Mouse (Mus musculus) bone marrow macrophage, adult 2 months (primary cell): ENCODE results near the gene Tnp1.

ENCODE experiments used
- CTCF ChIP-seq: IDR thresholded peaks from 2 replicates; pipeline ENCODE4 v1.5.1; 2012; ENCODE audit warnings: low read depth, mild to moderate bottlenecking, low read length, moderate library complexity
- POLR2A ChIP-seq: IDR thresholded peaks from 2 replicates; pipeline ENCODE4 v1.6.1; 2012; ENCODE audit warnings: mild to moderate bottlenecking, low read depth, low read length, borderline replicate concordance

DNA sequence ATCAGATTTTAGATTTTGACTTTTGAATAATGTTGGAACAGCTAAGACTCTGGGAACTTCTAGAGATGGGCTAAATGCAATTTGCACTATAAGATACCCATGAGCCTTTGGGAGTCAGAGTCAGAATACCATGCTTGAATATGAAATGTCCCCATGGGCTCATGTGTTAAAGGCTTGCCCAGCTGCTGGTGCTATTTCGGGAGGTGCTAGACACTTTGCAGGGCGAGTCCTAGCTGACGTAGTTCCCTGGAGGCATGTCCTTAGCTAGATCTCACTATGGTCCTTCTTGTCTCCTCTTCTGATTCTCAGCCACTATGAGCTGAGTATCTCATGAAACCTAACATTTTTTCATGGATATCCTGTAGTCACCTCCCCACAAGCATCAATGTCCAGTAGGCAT is 26.8 kb downstream of the Tnp1 start:
- TF ChIP-seq CTCF: no peak
- TF ChIP-seq POLR2A: no peak
